Mouse (Mus musculus): ENCODE measurements around the gene Vstm5.
"Not testable (repeated sequence)": the region's sequence is repeated elsewhere in the genome, so short reads cannot be mapped to it uniquely, and the experiment has no call there.

Vstm5 gene

GRCm38 (mm10) chr9:15239042-15239925 lies at the start of gene Vstm5:
Gene Vstm5, plus strand, starts transcription at chr9:15239045.
- DNase-seq (ENCODE audit: low read depth, low spot score) = peak; percentile 85

- not testable (repeated sequence) for DNase-seq (ENCODE audit: low read depth, low spot score)
Observed at GRCm38 (mm10) chr9:15194806-15195205, 44.0 kb upstream of the Vstm5 start.

GRCm38 (mm10) chr9:15206631-15207030 lies 32.2 kb upstream of the Vstm5 start:
- no peak for DNase-seq (ENCODE audit: low read depth, low spot score)

DNA sequence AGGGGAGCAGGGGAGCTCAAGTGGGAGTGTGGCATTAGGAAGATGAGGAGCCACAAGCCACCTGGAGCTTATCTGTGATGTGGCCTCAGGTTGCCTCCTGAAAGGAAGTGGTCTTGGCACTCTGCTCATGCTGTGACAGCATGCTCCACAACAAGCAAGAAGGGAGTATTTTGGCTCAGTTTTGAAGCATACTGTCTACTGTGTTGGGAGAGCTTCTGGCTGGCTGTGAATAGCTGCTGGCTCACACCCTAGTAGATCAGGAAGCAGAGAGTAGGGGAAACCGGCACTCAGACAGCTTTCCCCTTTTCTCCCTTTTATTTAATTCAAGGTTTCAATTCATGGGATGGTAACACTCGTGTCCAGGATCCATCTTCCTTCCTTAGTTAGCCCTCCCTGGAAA lies 29.5 kb upstream of the Vstm5 start:
- DNase-seq (ENCODE audit: low read depth, low spot score) = peak; percentile 14

DNA sequence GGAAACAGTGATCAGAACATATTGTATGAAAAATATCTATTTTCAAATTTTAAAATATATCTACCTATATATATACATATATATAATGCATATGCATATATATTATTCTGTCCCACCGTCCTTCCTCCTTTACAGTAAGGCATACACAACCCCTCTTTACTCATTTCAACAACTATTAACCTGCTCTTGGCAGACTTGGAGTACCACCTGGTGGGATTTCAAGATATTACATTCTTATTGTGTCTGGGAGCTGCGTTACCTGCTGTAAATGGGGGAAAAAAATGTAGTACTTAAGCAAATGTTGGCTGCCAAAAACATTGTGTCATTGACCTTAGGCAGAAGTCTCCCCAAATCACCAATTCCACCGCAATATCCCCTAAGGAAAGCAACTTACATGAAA lies 27.0 kb upstream of the Vstm5 start:
- peak; percentile 1 for DNase-seq (ENCODE audit: low read depth, low spot score)

- no peak for DNase-seq (ENCODE audit: low read depth, low spot score)
Observed at GRCm38 (mm10) chr9:15213695-15214094, 25.1 kb upstream of the Vstm5 start.

DNA sequence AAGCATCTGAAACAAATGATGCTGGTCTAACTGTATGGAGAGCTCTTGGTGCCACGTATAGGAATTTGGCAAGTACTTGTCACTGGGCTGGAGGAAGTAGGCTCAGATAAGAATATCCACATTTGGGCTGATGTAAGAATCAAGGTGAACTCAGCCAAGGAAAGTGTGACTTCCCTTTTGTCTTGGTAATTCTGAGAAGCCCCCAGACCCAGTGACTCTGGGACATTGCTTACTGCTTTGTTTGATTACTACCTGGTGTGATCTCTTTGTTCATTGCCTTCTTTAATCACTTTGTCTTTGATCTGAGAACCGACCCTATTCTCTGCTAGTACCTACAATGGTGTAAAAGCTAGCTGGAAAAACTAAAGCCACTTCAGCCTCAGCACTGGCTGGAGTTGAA lies 13.9 kb upstream of the Vstm5 start:
- DNase-seq (ENCODE audit: low read depth, low spot score) = no peak

DNA sequence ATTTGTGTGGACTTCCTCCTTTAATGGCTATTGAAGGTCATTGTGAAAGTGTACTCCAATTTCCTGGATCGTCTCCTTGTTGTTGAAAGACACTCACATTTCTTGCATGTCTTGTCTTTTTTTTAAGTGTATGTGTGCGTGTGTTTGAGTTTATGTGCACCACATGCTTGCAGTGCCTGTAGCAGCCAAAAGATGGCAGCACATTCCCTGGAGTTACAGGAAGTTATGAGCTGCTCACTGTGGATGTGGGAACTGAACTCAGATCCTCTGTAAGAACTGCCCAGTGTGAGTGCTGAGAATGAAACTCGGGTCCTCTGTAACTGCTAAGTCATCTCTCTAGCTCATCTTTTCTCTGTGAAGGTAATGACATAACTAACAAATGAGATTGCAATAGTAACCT lies 6.4 kb upstream of the Vstm5 start:
- no peak for DNase-seq (ENCODE audit: low read depth, low spot score)

GRCm38 (mm10) chr9:15233604-15234003 lies 5.2 kb upstream of the Vstm5 start:
- no peak for DNase-seq (ENCODE audit: low read depth, low spot score)

DNA sequence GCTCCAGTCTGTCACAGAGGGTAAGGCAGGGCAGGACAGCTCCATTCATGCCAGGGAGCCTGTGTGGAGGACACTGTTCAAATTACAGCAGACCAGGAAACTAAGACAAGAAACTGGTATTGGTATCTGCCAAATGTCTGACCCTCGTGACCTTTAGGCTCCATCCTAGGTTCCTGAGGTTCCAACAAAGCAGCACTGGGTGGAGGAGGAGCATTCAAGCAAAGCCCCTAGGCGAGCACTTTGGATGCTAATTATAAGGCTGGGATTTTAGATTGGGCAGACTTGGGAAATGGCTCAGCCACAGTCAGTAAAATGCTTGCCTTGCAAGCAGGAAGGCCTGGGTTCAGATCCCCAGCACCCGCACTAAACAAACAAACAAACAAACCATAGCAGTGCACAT lies 2.9 kb upstream of the Vstm5 start:
- DNase-seq (ENCODE audit: low read depth, low spot score) = no peak

GRCm38 (mm10) chr9:15237516-15238296 lies 1.1 kb upstream of the Vstm5 start:
- no peak for DNase-seq (ENCODE audit: low read depth, low spot score)

GRCm38 (mm10) chr9:15238297-15238990 lies 401 bp upstream of the Vstm5 start:
- no peak for DNase-seq (ENCODE audit: low read depth, low spot score)

DNA sequence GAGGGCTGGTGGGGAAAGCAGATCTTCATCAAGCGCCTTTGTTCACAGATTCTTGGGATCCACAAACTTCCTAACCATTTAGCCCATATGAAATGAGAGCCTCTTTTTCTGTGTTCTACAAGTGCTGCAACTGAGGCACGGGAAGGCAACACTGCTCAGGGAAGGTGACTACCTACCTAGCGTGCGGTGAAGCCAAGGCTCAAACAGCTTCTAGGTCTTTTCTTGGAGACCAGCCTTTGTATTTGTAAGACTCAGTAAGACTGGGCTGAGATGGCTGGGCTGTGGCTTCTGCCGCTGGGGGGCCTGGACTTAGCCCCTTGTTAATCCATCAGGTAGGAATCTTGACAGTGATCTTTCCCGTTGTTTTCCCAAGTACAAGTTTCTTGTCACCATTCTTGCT lies 1.2 kb downstream of the Vstm5 start:
- DNase-seq (ENCODE audit: low read depth, low spot score) = no peak

DNA sequence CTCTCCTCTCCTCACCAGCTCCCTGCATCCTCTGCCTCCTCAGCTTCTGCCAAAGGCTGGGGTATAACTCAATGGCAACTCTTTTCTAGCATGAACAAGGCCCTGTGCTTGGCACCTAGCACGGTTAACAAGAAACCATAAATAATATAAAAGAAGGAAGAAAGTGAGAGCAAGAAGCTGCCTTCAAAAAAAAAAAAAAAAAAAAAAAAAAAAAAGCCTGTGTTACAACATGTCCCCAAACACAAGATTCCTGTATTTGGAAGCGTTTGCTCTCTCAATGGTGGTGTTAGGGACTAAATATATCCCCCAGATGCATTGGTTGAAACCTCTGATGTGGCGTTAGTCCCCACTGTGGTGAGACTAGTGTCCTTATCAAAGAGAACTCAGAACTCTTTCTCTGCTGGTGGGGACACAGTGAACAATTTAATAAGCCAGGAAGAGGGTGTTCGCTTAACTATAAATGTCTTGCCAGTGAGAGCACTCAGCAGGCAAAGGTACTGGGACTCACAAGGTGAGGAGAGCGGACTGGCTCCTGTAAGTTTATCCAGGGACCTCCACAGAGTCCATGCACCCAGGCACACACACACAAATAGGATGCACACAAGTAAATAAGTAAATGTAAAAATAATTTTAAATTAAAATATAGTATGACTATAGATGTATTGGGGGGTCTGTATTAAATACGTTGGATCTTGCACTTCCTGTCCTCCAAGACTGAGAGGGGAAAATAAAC lies 2.2 kb downstream of the Vstm5 start:
- DNase-seq (ENCODE audit: low read depth, low spot score) = no peak

DNA sequence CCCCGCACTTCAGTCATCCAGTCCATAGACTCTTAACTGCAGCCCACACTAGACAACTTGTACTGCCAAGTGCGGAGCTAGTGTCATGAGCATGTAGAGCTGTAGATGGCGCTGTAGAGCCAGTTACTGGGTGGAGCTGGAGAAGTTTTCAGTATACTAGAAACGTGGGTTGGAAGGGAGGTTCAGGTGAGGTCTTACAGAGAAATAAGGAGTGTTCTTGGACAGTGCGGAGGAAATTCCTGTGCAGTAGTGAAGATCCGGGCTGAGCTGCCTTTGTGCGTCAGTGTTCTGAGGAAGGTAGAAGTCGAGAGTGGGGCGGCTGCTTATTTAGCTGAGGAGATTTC lies 2.7 kb downstream of the Vstm5 start:
- DNase-seq (ENCODE audit: low read depth, low spot score) = peak; percentile 74

DNA sequence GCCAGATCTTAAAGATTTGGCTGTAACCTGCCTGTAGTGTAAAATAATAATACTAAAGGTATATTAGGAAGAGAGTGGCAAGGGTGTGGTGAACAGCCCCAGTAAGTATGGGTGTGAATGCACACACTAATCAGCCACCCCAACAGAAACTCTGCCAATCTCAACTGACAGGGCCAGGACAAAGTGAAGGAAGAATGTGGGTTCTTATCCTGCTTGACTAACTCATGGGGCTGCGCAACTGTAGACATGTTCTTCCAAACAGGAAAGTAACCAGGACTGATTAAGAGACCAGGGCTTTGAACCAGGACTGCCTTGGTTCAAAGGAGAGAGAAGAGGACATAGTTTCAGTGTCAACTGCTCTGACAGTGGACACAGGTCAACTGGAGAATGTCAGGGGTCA lies 3.3 kb downstream of the Vstm5 start:
- DNase-seq (ENCODE audit: low read depth, low spot score) = no peak

DNA sequence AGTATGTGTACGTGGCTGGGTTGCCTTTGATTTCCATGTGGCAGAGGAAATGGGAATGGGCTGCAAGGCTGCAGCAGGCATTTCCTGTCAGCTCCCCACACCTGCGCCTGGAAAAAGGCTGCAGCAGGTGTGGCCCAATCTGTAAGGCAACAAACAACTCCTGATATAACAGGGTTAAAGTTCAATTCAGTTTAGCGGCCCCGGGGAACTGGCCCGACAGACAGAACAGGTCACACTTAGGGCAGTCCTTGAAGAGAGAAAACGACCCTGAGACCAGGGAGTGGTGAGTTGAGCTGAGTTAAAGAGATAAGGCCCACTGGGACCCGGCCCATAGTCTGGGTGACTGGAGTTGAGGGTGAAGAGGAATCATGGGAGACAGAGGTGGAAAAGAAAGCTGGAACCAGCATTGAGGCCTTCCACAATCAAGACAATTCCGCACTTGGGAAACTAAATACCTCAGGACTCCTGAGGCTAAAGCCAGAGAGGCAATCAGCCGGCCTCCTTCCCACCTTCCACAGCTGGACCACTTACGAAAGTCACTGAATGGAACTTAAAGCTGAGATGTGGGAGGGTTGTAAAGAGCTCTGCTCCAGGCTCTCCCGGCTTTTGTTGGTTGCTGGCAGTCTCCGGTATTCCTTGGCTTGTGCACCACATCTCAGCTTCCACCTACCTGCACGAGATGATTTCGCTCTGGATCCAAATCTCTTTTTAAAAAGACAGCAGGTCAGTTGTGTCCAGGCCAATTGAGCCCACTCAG lies 6.7 kb downstream of the Vstm5 start:
- no peak for DNase-seq (ENCODE audit: low read depth, low spot score)

DNA sequence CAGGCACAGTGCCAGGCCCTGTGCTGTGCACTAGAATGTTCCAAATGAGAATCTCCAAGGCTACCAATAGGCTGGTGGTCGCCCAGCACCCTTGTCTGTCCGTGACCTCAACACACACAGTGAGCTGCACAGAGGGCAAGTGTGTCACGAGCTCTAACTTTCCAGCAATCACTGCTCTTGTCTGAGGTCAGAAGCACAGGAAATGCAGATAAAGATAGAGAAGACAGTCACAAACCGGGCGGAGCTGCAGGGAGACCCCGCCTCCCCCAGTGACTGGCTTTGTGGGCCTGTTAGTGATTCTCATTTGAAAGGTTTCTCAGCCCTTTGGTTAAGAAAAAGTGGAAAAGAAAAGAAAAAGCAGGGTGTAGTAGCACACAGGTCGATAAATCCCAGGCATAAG lies 11.5 kb downstream of the Vstm5 start:
- DNase-seq (ENCODE audit: low read depth, low spot score) = no peak

DNA sequence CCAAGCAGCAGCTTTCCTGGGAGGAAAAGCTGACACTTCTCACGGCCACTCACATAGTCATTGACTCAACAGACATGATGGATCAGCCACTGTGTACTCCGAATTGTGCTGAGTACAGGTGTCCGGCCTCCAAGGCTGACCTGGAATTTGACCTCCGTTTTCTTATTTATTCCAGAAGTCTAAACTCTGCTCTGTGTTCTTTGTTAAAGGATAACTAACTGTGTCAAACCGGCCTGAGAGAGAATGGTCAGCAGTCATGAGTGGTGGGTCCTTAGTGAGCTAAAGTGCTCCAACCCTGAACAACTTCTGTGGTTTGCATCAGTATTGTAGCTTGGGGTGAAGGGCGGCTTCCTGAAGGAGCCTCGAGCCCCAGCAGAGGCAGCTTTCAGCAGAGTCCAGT lies 13.4 kb downstream of the Vstm5 start:
- no peak for DNase-seq (ENCODE audit: low read depth, low spot score)

GRCm38 (mm10) chr9:15254501-15254900 lies 15.7 kb downstream of the Vstm5 start:
- no peak for DNase-seq (ENCODE audit: low read depth, low spot score)

DNA sequence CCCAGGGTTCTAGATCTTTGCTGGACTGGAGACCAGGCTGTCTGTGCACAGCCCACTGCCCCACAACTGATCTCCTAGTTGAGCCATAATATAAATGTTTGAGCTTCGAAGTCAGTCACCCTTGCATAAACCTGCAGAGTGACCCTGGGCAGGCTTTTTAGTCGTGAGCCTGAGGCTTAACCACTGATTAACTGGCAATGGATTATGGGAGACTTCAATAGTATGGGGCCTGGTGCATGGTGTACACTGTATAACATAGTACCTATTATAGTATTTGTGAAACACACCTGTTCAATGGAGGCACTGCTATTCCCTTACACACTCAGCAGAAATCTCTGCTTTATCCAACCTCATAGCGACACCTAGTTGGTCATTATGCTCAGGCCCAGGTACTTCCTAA lies 17.4 kb downstream of the Vstm5 start:
- DNase-seq (ENCODE audit: low read depth, low spot score) = no peak
